Comparison of ENCODE assay signal across 7 mouse cellular contexts in the genomic region with DNA sequence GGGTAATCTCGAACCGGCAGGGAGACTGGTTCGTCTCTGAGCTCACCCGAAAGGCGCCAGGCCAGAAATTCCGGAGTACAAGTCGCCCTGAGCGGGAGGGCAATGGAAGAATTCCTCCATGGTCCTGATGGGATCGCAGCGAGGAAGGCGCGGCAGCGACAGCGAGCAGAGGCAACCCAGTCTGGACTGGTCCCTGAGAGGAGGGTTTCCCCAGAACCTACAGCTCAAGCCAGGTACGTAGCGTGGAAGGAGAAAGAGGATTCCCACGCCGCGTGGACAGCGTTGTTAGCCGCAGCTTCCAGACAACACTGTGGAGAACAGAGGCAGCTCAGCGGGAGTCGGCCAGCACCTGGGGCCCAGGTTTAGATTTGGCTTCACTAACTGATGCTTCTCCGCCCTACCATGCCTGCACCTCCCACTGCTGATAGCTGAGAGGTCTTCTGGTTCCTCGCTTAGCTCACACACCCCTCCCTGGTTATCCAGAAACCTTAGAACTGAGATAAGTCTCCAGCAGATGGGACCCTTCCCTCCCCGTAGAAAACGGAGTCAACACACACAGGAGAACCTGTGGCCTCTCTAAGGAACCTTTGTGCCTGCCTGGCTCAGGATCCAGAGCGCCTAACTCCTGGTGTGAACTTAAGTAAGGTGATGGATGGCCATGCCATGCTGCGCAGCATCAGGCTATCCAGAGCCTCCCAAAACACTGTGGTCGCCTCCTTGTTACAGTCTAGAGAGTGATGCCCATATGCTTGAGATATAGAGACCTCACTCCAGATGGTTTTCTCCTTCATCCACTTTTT. TPM values are rescaled to one million over a fixed set of nuclear protein-coding genes. Genes with fewer than 3 reads are reported as not detected.
DNase-seq lines count a peak whose midpoint lies in the region; ATAC-seq and TF ChIP-seq lines count a peak whose summit lies in the region.

No protein-coding gene starts in this region.

- H3K27me3 ChIP-seq in E14TG2a.4 (ENCODE audit: insufficient read depth, low read length), result peaks cover 27% of the 10 kb centered on the region
- H3K27me3 ChIP-seq in forebrain, embryonic 10.5 days (ENCODE audit: poor library complexity, severe bottlenecking), result peaks cover 36% of the 10 kb centered on the region
- H3K27me3 ChIP-seq in intestine, postnatal 0 days (replicated peaks; ENCODE audit: control insufficient read depth, insufficient read depth, low read length), result peaks cover 10% of the 10 kb centered on the region; the same call in 1 of the 2 replicates
- peaks cover 28% of the 10 kb centered on the region for H3K27me3 ChIP-seq in liver, embryonic 15.5 days
- no peaks in the 10 kb centered on the region for H3K27me3 ChIP-seq in stomach, embryonic 15.5 days (replicated peaks)

- no peak for TF ChIP-seq CTCF in E14TG2a.4 (conservative IDR thresholded peaks at IDR 0.05; ENCODE audit: low read length)
- TF ChIP-seq CTCF in intestine, postnatal 0 days (IDR thresholded peaks at IDR 0.05; ENCODE audit: low read depth), result no peak

- H3K27ac ChIP-seq in forebrain, embryonic 10.5 days, result peak overlapping the region; percentile 42
- H3K27ac ChIP-seq in intestine, postnatal 0 days (ENCODE audit: low read depth, low read length), result no peak overlapping the region
- no peak overlapping the region for H3K27ac ChIP-seq in liver, embryonic 15.5 days (replicated peaks)
- H3K27ac ChIP-seq in stomach, embryonic 15.5 days, result no peak overlapping the region

- H3K4me2 ChIP-seq in intestine, postnatal 0 days (replicated peaks; ENCODE audit: low read depth), result peak overlapping the region; percentile 81
- peak overlapping the region; percentile 56 for H3K4me2 ChIP-seq in liver, embryonic 15.5 days
- peak overlapping the region; percentile 99 for H3K4me2 ChIP-seq in stomach, embryonic 15.5 days

- H3K9ac ChIP-seq in intestine, postnatal 0 days (ENCODE audit: low read depth, low read length), result no peak overlapping the region
- H3K9ac ChIP-seq in liver, embryonic 15.5 days, result no peak overlapping the region
- no peak overlapping the region for H3K9ac ChIP-seq in stomach, embryonic 15.5 days

- no peaks in the 10 kb centered on the region for H3K36me3 ChIP-seq in E14TG2a.4 (ENCODE audit: insufficient read depth, low read length)
- H3K36me3 ChIP-seq in forebrain, embryonic 10.5 days (replicated peaks), result no peaks in the 10 kb centered on the region
- H3K36me3 ChIP-seq in intestine, postnatal 0 days (ENCODE audit: control insufficient read depth, insufficient read depth), result no peaks in the 10 kb centered on the region
- no peaks in the 10 kb centered on the region for H3K36me3 ChIP-seq in liver, embryonic 15.5 days (replicated peaks)
- H3K36me3 ChIP-seq in stomach, embryonic 15.5 days, result no peaks in the 10 kb centered on the region

- peak overlapping the region; percentile 75 for H3K4me3 ChIP-seq in E14TG2a.4 (replicated peaks; ENCODE audit: low read length)
- peak overlapping the region; percentile 59 for H3K4me3 ChIP-seq in forebrain, embryonic 10.5 days
- H3K4me3 ChIP-seq in intestine, postnatal 0 days (ENCODE audit: low read depth, low read length), result peak overlapping the region; percentile 41
- peak overlapping the region; percentile 29 for H3K4me3 ChIP-seq in liver, embryonic 15.5 days (replicated peaks)
- H3K4me3 ChIP-seq in stomach, embryonic 15.5 days (replicated peaks), result peak overlapping the region; percentile 54

- WGBS in forebrain, embryonic 10.5 days, result 1% methylated on average over 30 of the region's 30 CpGs
- WGBS in intestine, postnatal 0 days, result 4% methylated on average over 30 of the region's 30 CpGs
- 3% methylated on average over 30 of the region's 30 CpGs for WGBS in liver, embryonic 15.5 days (ENCODE audit: insufficient replicate concordance)
- 2% methylated on average over 30 of the region's 30 CpGs for WGBS in stomach, embryonic 15.5 days

- peaks cover 21% of the 10 kb centered on the region for H3K4me1 ChIP-seq in E14TG2a.4 (replicated peaks; ENCODE audit: low read depth, low read length)
- H3K4me1 ChIP-seq in forebrain, embryonic 10.5 days, result peaks cover 20% of the 10 kb centered on the region
- H3K4me1 ChIP-seq in intestine, postnatal 0 days (replicated peaks; ENCODE audit: control insufficient read depth, insufficient read depth, low read length), result no peaks in the 10 kb centered on the region
- H3K4me1 ChIP-seq in liver, embryonic 15.5 days (replicated peaks), result no peaks in the 10 kb centered on the region
- peaks cover 11% of the 10 kb centered on the region; the same call in 1 of the 2 replicates for H3K4me1 ChIP-seq in stomach, embryonic 15.5 days

- no peaks in the 10 kb centered on the region for H3K9me3 ChIP-seq in E14TG2a.4 (ENCODE audit: low read length)
- no peaks in the 10 kb centered on the region for H3K9me3 ChIP-seq in forebrain, embryonic 10.5 days
- H3K9me3 ChIP-seq in intestine, postnatal 0 days (ENCODE audit: control insufficient read depth), result no peaks in the 10 kb centered on the region
- H3K9me3 ChIP-seq in liver, embryonic 15.5 days (replicated peaks), result no peaks in the 10 kb centered on the region
- no peaks in the 10 kb centered on the region for H3K9me3 ChIP-seq in stomach, embryonic 15.5 days

- ATAC-seq in intestine, postnatal 0 days, result no peak
- ATAC-seq in liver, embryonic 15.5 days (ENCODE audit: insufficient read depth), result no peak
- no peak for ATAC-seq in stomach, embryonic 15.5 days (ENCODE audit: insufficient read depth, low FRiP score, low read depth)

- DNase-seq in ES-CJ7 (ENCODE audit: low read depth, low spot score), result peak; percentile 25
- no peak for DNase-seq in forebrain, embryonic 10.5 days (ENCODE audit: extremely low spot score, low spot score)
- DNase-seq in thymus, adult 18-20 months, result no peak

RNA-seq across cellular contexts. Expression of gene Galntl6, which starts 0.6 kb away (rescaled TPM):
- 0.07 TPM in 1 of 2 replicates, not detected in the other for polyA plus RNA-seq in forebrain, embryonic 10.5 days (2016; fragmentation: Nextera tagmentation; extraction: Ambion mirVana)
- 0.18 and 0.20 TPM in 2 replicates for polyA plus RNA-seq in intestine, postnatal 0 days (2015; fragmentation: Nextera tagmentation; extraction: Ambion mirVana)
- not detected in 2 replicates for polyA plus RNA-seq in liver, embryonic 15.5 days (2015; fragmentation: Nextera tagmentation; extraction: Ambion mirVana)
- polyA plus RNA-seq in stomach, embryonic 15.5 days (2015; fragmentation: Nextera tagmentation; extraction: Ambion mirVana), result 1.3 and 1.7 TPM in 2 replicates

RNA-seq across cellular contexts. Expression of gene BC030500, which starts 1.5 kb away (rescaled TPM):
- 0.28 and 0.57 TPM in 2 replicates for polyA plus RNA-seq in forebrain, embryonic 10.5 days (2016; fragmentation: Nextera tagmentation; extraction: Ambion mirVana)
- polyA plus RNA-seq in intestine, postnatal 0 days (2015; fragmentation: Nextera tagmentation; extraction: Ambion mirVana), result 0.07 and 0.27 TPM in 2 replicates
- polyA plus RNA-seq in liver, embryonic 15.5 days (2015; fragmentation: Nextera tagmentation; extraction: Ambion mirVana), result not detected in 2 replicates
- polyA plus RNA-seq in stomach, embryonic 15.5 days (2015; fragmentation: Nextera tagmentation; extraction: Ambion mirVana), result 0.18 and 0.64 TPM in 2 replicates
